Mouse (Mus musculus) neutrophil, adult 65 days (primary cell): Measurements from ENCODE around the gene Rab5if. TPM values are rescaled to one million over a fixed set of nuclear protein-coding genes. Genes with fewer than 3 reads are reported as not detected.

Experiments used
- total RNA-seq: library from RNA; stranded (reverse); gene quantifications from 2 replicates; pipeline ENCODE4 v1.2.4, GENCODE M21; 2023

Gene Rab5if
- 363 and 381 TPM in 2 replicates for total RNA-seq

DNA sequence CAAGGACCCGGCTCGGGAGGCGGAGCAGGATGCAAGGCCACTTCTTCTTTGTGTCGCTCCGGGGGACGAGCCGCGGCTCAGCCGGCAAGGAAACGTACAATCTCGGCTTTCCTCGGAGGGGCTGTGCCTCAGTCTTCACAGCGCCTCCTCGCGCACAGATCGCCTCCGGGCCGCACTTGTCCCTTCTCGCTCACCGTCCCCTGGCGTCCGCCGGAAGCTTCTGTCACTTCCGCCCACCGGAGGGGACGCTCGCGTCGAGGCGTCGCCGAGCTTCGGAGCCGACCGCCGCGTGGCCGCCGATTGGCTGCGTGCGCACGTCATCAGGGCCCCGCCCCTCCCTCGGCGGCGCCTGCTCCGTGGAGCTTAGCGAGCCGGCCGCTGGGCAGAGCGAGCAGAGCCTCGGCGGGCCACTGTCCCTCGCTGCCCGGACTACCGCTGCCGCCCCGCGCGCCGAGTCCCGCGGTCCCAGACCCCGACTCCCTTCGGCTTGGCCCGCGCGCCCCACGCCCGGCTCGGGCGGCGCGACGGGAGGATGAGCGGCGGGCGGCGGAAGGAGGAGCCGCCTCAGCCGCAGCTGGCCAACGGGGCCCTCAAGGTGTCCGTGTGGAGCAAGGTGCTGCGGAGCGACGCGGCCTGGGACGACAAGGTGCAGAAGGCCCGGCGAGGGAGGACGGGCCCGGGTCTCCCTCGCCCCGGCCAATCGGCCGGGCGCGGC is at the start of gene Rab5if:
Gene Rab5if (plus strand): TSS at position 357 of the 715 bp plus-strand sequence.

GRCm38 (mm10) chr2:156839319-156840191 is 23.4 kb upstream of the Rab5if start, which contains the start of gene Tgif2:
Gene Tgif2, plus strand, starts transcription at chr2:156840007.

DNA sequence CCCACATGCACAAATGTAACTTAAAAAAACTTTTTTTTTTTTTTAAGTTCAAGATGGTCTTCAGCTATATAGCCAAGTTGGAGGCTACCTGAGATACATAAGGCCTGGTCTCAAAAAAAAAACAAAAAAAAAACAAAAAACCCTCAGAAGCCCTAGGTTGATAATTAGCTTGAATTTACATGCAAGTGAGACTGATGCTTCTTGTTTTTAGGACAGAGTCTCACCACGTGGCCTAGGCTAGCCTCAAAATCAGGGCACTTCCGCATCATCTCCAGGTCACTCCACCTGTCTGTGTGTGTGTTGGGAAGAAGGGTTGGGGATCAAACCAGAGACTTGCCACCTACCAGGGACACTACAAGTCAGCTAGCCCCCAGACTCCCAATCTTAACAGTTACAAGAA is 5.1 kb upstream of the Rab5if start, which contains the start of gene 4930518I15Rik:
Gene 4930518I15Rik (minus strand): TSS at position 112 of the 400 bp plus-strand sequence.

DNA sequence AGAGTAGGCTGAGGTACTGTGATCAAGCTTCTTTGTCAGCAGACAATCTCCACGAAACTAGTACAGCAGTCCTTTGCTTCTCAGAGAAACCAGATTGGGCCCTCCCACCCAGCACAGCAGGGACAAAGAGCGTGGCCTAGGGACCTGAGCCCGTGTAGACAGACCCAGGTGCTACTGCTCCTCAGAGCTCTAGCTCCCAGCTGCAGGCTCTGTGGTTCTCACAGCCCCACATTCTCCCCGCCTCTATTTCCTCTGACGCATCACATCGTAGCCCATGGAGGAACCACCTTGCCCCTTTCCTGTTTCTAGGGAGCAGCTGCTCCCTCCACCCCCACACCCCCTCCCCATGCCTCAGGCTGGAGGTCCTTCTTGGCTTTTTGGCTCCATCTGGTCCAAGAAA is 24.1 kb downstream of the Rab5if start, which contains the start of gene Sla2:
Gene Sla2 (minus strand): TSS at position 176 of the 400 bp plus-strand sequence.

Other genes starting within 250 kb of the Rab5if start
- 81.2 and 94.7 TPM in 2 replicates for gene Dlgap4, start 249.4 kb upstream of the Rab5if start, total RNA-seq
- gene Myl9, start 87.7 kb upstream of the Rab5if start, total RNA-seq: 0.98 TPM in 1 of 2 replicates, not detected in the other
- gene Tgif2, start 23.1 kb upstream of the Rab5if start, total RNA-seq: 39.8 and 56.8 TPM in 2 replicates
- gene 4930518I15Rik, start 5.2 kb upstream of the Rab5if start, total RNA-seq: 5.5 and 6.5 TPM in 2 replicates
- gene Sla2, start 24.1 kb downstream of the Rab5if start, total RNA-seq: 0.16 and 0.34 TPM in 2 replicates
- 10.2 and 12.2 TPM in 2 replicates for gene Ndrg3, start 128.9 kb downstream of the Rab5if start, total RNA-seq
- 22.6 and 28.7 TPM in 2 replicates for gene Dsn1, start 144.0 kb downstream of the Rab5if start, total RNA-seq
- 1.8 and 3.3 TPM in 2 replicates for gene Soga1, start 216.1 kb downstream of the Rab5if start, total RNA-seq
- gene Tldc2, start 223.9 kb downstream of the Rab5if start, total RNA-seq: not detected in 2 replicates